11 mouse cellular contexts compared by ENCODE assay signal in the genomic region with DNA sequence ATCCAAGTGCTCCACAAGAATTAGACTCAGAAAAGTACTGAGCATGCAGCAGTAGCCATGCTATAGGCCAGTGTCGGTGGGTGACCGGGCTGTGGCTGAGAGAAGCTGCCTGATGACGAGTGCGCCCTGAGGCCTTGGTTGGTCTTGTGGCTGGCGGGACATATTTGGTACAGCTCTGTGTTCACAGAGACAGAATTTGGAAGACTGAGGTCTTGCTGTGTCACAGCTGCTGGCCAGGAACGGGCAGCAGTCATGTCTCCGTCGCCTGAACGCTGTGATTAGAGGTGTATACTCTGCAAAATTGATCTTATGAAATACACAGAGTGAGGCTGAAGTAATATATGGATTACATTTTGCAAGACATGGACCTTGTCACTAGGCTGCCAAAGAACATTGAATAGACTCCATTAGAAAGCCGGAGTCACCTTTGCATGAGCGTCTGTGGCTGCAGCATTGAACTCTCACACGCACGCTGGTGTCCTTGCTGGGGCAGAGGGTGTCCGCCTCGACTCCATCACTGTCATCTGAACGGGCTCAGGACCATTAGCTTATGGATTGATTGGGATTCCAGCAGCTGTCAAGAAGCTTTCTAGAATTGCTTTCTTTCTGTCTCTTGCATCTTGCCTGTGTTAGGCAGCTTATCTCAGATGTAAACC. TPM values are rescaled to one million over a fixed set of nuclear protein-coding genes. Genes with fewer than 3 reads are reported as not detected.
DNase-seq lines count a peak whose midpoint lies in the region; ATAC-seq lines count a peak whose summit lies in the region.
"Had no signal": no experiment of that assay in that cellular context is flagged by ENCODE, and none has a peak within 500 bp of the region (broad histone marks: within the 10 kb centered on the region; RNA-seq: fewer than 3 reads in every experiment).

No protein-coding gene starts in this region.

- DNase-seq in heart, postnatal 4 days, result no peak
- no peak for DNase-seq in midbrain, embryonic 14.5 days
- DNase-seq in cerebellum, postnatal 14 days, result no peak
- DNase-seq in gastrocnemius, postnatal 10 days, result no peak
- DNase-seq: heart, postnatal 10 days; kidney, adult 9 months; right cerebral cortex, postnatal 14 days had no signal

- H3K9me3 ChIP-seq in heart, embryonic 12.5 days (replicated peaks), result no peaks in the 10 kb centered on the region
- no peaks in the 10 kb centered on the region for H3K9me3 ChIP-seq in midbrain, embryonic 13.5 days
- no peaks in the 10 kb centered on the region for H3K9me3 ChIP-seq in midbrain, embryonic 14.5 days (ENCODE audit: control insufficient read depth, low read length)

- peaks cover 7% of the 10 kb centered on the region; the same call in 1 of the 2 replicates for H3K36me3 ChIP-seq in heart, embryonic 12.5 days
- peaks cover 5% of the 10 kb centered on the region; the same call in 1 of the 2 replicates for H3K36me3 ChIP-seq in midbrain, embryonic 13.5 days
- H3K36me3 ChIP-seq in midbrain, embryonic 14.5 days (ENCODE audit: control insufficient read depth, insufficient read depth, low read length), result 0 out of 2 replicates have a peak, but pooled peaks cover 7% of the 10 kb centered on the region

- no peak overlapping the region for H3K4me3 ChIP-seq in heart, embryonic 12.5 days
- H3K4me3 ChIP-seq in midbrain, embryonic 13.5 days (replicated peaks), result no peak overlapping the region
- H3K4me3 ChIP-seq in midbrain, embryonic 14.5 days (replicated peaks; ENCODE audit: low read depth, low read length), result no peak overlapping the region

- WGBS in heart, embryonic 12.5 days, result 63% methylated on average over 16 of the region's 16 CpGs
- WGBS in midbrain, embryonic 13.5 days, result 84% methylated on average over 16 of the region's 16 CpGs
- WGBS in midbrain, embryonic 14.5 days, result 80% methylated on average over 16 of the region's 16 CpGs

- peaks cover 72% of the 10 kb centered on the region for H3K4me1 ChIP-seq in heart, embryonic 12.5 days (replicated peaks)
- H3K4me1 ChIP-seq in midbrain, embryonic 13.5 days (replicated peaks), result peaks cover 55% of the 10 kb centered on the region
- peaks cover 34% of the 10 kb centered on the region for H3K4me1 ChIP-seq in midbrain, embryonic 14.5 days (ENCODE audit: control insufficient read depth, insufficient read depth, low read length)

- H3K9ac ChIP-seq in heart, embryonic 12.5 days, result no peak overlapping the region
- H3K9ac ChIP-seq in midbrain, embryonic 13.5 days (replicated peaks), result peak overlapping the region; percentile 44; the same call in 1 of the 2 replicates
- H3K9ac ChIP-seq in midbrain, embryonic 14.5 days (replicated peaks; ENCODE audit: low read length), result no peak overlapping the region

- ATAC-seq in heart, embryonic 12.5 days (ENCODE audit: insufficient number of reproducible peaks, low FRiP score), result no peak
- no peak for ATAC-seq in midbrain, embryonic 13.5 days
- ATAC-seq in midbrain, embryonic 14.5 days (ENCODE audit: low FRiP score, low TSS enrichment), result no peak
- peak; percentile 36 for ATAC-seq in erythroblast, adult 5-6 weeks (replicated peaks; ENCODE audit: low FRiP score, poor library complexity, severe bottlenecking)

- peak overlapping the region; percentile 8; the same call in 1 of the 2 replicates for H3K4me2 ChIP-seq in heart, embryonic 12.5 days
- H3K4me2 ChIP-seq in midbrain, embryonic 13.5 days (replicated peaks), result no peak overlapping the region
- H3K4me2 ChIP-seq in midbrain, embryonic 14.5 days (ENCODE audit: low read length), result no peak overlapping the region

- no peak overlapping the region for H3K27ac ChIP-seq in heart, embryonic 12.5 days (ENCODE audit: poor library complexity, severe bottlenecking)
- no peak overlapping the region for H3K27ac ChIP-seq in midbrain, embryonic 13.5 days
- H3K27ac ChIP-seq in midbrain, embryonic 14.5 days (replicated peaks; ENCODE audit: low read depth, low read length), result no peak overlapping the region

- no peaks in the 10 kb centered on the region for H3K27me3 ChIP-seq in heart, embryonic 12.5 days (replicated peaks)
- H3K27me3 ChIP-seq in midbrain, embryonic 13.5 days, result no peaks in the 10 kb centered on the region
- H3K27me3 ChIP-seq in midbrain, embryonic 14.5 days (ENCODE audit: control insufficient read depth, insufficient read depth, low read length), result no peaks in the 10 kb centered on the region

RNA-seq across cellular contexts. Expression of gene Gm20388, which starts 5.7 kb away (rescaled TPM):
- 4.0 TPM in 1 of 2 replicates, not detected in the other for polyA plus RNA-seq in heart, embryonic 12.5 days (2016; fragmentation: Nextera tagmentation; extraction: Ambion mirVana)
- 1 to 10 TPM in 1 of 2 experiments, not detected in 1; 5.8 TPM for total RNA-seq in heart, postnatal 4 days (2021)
- polyA plus RNA-seq in midbrain, embryonic 13.5 days (2015; fragmentation: Nextera tagmentation; extraction: Ambion mirVana), result 4.4 and 10.3 TPM in 2 replicates
- polyA plus RNA-seq in midbrain, embryonic 14.5 days (2014; fragmentation: Nextera tagmentation; extraction: Ambion mirVana), result 4.1 and 4.7 TPM in 2 replicates
- total RNA-seq in erythroblast, adult 5-6 weeks (2015; ENCODE audit: low replicate concordance), result 2.9 and 5.2 TPM in 2 replicates
- 0.28 and 7.8 TPM in 2 replicates for total RNA-seq in erythroblast, adult 5-6 weeks (2017; ENCODE audit: low replicate concordance)
- total RNA-seq in gastrocnemius, postnatal 10 days (2021), result 1 to 10 TPM; 2.9 to 6.0 TPM
- polyA plus RNA-seq: midbrain, postnatal 0 days had no signal

RNA-seq across cellular contexts. Expression of gene Usp10, which starts 6.2 kb away (rescaled TPM):
- polyA plus RNA-seq in heart, embryonic 12.5 days (2016; fragmentation: Nextera tagmentation; extraction: Ambion mirVana), result 112 and 116 TPM in 2 replicates
- 10 to 100 TPM; 80.8 to 86.6 TPM for total RNA-seq in heart, postnatal 4 days (2021)
- polyA plus RNA-seq in midbrain, embryonic 13.5 days (2015; fragmentation: Nextera tagmentation; extraction: Ambion mirVana), result 130 and 137 TPM in 2 replicates
- polyA plus RNA-seq in midbrain, embryonic 14.5 days (2014; fragmentation: Nextera tagmentation; extraction: Ambion mirVana), result 94.2 and 106 TPM in 2 replicates
- 66.3 and 87.0 TPM in 2 replicates for total RNA-seq in erythroblast, adult 5-6 weeks (2015; ENCODE audit: low replicate concordance)
- 59.7 and 83.1 TPM in 2 replicates for total RNA-seq in erythroblast, adult 5-6 weeks (2017; ENCODE audit: low replicate concordance)
- 10 to 100 TPM; 57.4 to 65.4 TPM for total RNA-seq in gastrocnemius, postnatal 10 days (2021)

RNA-seq across cellular contexts. Expression of gene Klhl36, which starts 54.3 kb away (rescaled TPM):
- 10.3 and 12.5 TPM in 2 replicates for polyA plus RNA-seq in heart, embryonic 12.5 days (2016; fragmentation: Nextera tagmentation; extraction: Ambion mirVana)
- 1 to 10 TPM; 4.7 to 4.8 TPM for total RNA-seq in heart, postnatal 4 days (2021)
- polyA plus RNA-seq in midbrain, embryonic 13.5 days (2015; fragmentation: Nextera tagmentation; extraction: Ambion mirVana), result 12.7 and 13.0 TPM in 2 replicates
- polyA plus RNA-seq in midbrain, embryonic 14.5 days (2014; fragmentation: Nextera tagmentation; extraction: Ambion mirVana), result 14.0 and 18.1 TPM in 2 replicates
- 2.3 and 2.5 TPM in 2 replicates for total RNA-seq in erythroblast, adult 5-6 weeks (2015; ENCODE audit: low replicate concordance)
- 1.6 and 5.2 TPM in 2 replicates for total RNA-seq in erythroblast, adult 5-6 weeks (2017; ENCODE audit: low replicate concordance)
- total RNA-seq in gastrocnemius, postnatal 10 days (2021), result 1 to 10 TPM; 2.9 to 3.9 TPM
